Mouse (Mus musculus): Measurements from ENCODE around the gene Pdf.
A peak's percentile ranks its signal among the peaks of the same experiment; 100 is the strongest.

DNA sequence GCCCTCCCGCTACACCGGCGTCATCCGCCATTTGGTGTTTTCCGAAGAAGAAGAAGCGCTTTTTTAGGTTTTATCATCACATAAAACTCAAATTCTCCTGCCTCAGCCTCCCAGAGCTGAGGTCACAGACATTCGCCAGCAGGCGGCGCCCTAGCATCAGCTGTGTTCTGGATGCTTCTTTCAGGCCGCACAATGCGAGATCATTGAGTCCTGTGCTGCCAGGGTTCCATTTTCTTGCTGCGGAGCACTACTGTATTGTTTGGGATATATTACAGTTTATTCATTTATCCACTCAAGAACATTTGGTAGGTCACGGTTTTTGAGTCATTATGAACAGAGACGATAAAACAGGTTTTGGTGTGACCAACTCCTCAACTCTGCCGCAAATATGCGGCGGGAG, 36.9 kb upstream of the Pdf start:
- TF ChIP-seq CTCF (IDR thresholded peaks at IDR 0.05) = peak; percentile 45
- TF ChIP-seq EP300 (IDR thresholded peaks at IDR 0.05; ENCODE audit: insufficient read depth, low read depth, low read length) = no peak
- TF ChIP-seq POLR2A (IDR thresholded peaks at IDR 0.05; ENCODE audit: insufficient read depth, low read depth, low read length) = no peak

All from heart, adult 2 months (tissue).